Mouse (Mus musculus): ENCODE data around the gene Piwil4.

DNA sequence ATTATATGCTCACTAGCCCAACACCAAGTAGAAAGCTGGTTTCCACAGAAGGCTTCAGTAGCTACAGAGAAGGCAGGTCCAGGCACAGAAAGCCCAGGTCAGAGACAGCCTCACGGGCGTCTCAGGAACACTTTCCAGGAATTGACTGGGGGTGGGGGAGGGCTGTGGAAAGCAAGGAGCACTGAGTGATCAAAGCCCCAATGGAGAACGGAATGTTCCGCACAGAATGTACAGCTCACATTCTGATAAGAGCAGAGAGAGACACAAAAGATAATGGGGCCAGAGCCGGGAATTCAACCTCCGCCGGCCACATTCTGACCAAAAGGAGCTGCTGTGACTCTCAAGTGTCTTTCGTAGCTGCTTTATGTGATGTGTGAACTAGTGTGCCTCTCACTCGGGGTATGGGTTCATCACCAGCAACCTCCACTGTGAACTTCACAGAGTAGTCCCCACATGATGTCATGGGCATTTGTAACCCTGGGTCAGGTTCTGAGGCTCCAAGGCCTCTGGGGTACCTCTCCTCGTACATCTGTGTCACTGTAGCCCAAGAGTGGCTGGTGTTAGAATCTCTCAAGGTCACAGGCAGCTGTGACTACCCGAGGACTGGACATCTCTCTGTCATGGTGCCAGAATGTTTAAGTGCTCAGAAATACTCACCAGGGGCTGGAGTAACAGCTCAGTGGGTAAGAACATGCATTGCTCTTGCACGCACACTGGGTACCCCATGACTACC lies 51.0 kb downstream of the Piwil4 start:
- TF ChIP-seq GATA1 (IDR thresholded peaks at IDR 0.05; ENCODE audit: low read length), result no peak
- no peak for TF ChIP-seq TAL1 (IDR thresholded peaks at IDR 0.05; ENCODE audit: low read length)

Measured in erythroblast, embryonic 14.5 days (primary cell).